Mouse (Mus musculus): Measurements from ENCODE around the gene Slc9a3r2.

DNA sequence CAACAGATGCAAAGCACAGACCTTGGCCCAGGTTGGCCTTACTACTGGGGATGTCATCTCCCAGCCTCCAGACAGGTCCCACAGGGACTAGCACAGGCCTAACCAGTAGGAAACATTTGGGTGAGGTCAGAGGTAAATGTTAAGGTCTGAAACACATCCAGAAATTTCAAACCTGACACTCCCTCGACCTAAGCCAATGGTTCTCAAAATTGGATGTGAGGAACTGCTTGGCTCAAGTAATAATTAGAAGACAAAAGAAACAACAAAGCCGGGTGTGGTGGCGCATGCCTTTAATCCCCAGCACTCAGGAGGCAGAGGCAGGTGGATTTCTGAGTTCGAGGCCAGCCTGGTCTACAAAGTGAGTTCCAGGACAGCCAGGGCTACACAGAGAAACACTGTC lies 3.7 kb downstream of the Slc9a3r2 start:
- no peak for TF ChIP-seq CTCF (conservative IDR thresholded peaks at IDR 0.05; ENCODE audit: low read length)
- no peak for TF ChIP-seq POU5F1 (IDR thresholded peaks at IDR 0.05; ENCODE audit: borderline replicate concordance, low read length)

All from E14TG2a.4 (cell line).